Mouse (Mus musculus): ENCODE results near the gene Wdr95.
"Not testable (repeated sequence)": the region's sequence is repeated elsewhere in the genome, so short reads cannot be mapped to it uniquely, and the experiment has no call there.

Gene Wdr95

DNA sequence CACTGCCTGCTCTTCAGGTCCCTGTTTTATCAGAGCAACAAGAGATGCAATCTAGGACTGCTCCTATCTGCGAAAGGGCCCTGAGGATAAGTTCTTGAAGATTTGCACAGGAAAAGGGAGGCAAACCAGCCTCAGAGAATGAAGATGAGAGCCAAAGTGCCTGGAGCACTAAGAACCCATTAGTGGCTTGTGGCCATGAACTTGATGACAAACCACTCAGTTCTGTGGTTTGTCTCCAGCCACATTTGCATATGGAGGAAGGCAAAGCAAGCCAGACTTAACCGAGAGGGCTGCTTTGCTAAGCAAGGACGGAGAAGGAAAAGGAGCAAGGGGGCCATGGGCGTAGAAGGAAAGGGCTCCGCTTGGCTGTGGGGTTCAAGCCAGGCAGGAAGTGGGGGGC is 7.7 kb upstream of the Wdr95 start:
- DNase-seq = no peak

DNA sequence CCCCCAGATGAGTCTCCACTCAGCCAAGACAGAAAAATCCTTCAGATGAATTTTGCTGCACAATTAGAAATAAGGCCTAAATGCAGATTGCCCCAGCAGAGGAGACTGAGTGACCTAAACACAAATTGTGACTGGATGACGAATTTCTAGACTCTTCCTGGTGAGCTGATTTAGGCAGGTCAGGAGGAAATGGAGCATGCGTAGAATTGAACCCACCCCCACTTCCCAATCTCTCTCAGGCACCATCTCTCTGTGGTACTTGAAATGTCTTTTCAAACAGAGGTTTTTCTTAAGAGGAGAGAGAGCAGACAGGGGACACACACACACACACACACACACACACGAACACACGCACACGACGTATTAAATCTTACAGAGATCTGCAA is 4.6 kb upstream of the Wdr95 start:
- no peak for DNase-seq

DNA sequence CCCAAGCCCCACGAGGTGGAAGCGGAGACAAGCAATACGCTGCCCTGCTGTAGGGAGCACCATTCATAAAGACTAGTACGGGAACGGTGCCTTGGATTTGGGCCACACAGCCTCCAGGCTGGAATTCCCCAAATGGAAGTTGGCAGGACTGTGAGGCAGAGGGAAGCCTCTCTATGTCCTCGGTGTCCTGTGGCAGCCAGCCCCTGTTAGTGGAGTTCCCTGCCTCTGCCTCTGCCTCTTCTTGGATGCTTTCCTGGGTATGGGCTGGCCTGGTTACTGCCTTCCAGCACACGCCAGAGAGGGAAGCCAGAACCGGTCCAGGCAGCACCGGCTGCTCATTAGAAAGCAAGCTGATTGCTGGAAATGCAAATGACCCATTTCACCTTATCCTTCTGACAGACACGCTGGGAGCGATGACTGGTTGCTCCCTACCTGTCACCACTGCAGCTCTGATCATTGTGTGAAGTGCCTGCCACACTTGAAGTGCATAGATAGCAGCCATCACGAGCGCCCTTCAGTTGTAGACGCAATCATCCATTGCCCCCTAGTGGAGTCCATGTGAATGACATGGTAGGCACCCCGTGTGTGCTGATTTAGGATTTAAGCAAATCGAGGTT is 4.1 kb upstream of the Wdr95 start:
- peak; percentile 81 for DNase-seq

DNA sequence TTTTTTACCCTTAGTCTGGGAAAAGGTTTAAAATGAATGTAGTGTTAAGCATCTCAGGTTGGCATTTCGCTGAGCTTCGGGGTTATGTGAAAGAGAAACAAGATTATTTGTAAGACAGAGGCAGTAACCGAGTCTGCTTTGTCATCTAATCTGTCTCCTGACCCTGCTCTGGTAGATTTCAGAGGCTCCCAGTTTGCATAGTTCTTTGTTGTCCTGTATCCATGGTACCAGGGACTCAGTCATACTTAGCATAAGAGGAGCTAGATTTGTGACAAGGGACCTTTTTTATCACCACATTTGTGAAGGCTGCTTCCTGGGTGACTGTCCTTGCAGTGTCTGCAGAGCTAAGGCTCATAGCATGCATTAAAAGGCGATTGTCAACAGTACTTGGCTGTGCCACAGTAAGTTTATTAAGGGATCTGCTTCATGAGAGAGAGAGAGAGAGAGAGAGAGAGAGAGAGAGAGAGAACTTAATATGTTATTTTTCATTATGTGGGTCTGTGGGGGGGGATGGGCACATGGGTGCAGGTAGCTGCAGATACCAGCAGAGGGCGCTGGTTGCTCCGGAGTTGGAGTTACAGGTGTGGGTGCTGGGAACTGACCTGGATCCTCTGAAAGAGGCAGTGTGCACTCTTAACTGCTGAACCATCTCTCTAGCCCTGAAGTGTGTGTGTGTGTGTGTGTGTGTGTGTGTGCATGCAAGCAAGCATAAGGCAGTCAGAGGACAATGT is 3.3 kb upstream of the Wdr95 start:
- no peak for DNase-seq

DNA sequence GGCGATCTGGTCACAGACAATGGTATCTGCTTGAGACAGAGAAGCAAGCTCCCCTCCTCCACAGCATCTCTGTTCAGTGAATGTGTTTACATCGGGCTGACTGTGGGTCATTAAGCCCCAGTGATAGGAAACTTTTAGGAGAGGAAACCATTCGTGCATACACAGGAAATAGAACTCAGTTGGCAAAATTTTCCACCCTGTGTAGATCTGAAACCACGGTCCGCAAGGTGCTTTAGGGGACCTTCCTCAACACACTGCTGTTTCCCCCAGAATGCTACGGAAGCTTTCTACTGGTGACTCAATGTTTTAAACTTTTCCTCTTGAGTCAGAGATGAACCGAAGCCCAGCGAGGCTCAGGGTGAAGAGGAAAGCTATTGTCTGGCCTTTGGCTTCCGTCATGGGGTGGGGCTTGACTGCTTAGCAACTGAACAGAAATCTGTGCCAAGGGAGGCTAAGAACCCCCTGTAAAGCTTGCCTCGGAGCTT is 2.0 kb upstream of the Wdr95 start:
- DNase-seq = peak; percentile 35

DNA sequence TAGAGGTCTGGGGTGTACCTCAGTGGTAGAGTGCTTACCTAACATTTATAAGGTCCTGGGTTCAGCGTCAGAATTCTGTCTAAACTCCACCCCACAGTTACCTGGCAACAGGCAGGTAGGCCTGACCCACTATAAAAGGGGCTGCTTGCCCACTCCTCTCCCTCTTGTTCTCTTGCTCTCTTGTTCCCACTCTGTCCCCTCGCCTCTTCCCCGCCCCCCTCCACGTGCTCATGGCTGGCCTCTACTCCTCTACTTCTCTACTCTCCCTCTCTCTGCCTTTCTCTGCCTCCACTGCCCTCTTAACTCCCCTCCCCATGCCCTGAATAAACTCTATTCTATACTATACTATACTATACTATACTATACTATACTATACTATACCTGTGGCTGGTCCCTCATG is 1.2 kb upstream of the Wdr95 start:
- not testable (repeated sequence) for DNase-seq

DNA sequence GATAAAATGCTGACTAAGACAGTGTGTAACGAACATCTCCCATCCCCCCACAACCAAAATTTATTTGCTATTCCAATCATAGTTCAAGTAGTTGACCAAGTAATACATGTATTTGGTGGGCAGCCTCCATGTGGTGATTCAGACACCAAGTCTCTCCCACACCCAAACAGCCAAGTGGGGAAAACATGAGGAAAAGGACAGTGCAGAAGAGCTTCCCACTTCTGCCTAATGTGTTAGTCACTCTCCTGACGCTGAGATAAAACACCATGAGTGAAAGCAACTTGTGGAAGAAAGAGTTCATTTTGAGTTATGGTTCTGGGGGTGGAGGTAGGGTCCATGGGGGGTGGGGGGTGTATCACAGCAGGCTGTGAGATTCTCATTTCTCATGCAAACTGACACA is 5.4 kb downstream of the Wdr95 start:
- DNase-seq = no peak

DNA sequence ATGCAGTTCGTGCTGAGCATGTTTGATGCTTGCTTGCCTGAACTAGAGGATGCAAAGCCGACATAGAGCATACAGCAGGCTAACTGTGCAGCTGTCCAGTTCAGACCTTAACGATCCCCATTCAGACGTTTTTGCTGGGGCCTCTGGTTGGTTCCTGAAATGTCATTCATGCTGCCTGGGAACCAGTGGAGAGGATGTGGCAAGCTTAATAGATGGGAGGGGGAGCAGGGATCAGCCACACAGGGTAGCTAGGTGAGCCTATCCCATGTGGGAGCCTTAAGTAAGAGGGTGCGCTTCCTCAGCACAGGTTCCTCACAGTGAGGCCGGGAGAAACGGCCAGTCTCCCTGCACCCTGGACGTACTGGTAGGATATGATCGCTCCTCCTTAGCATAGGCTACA is 7.5 kb downstream of the Wdr95 start:
- DNase-seq = no peak

DNA sequence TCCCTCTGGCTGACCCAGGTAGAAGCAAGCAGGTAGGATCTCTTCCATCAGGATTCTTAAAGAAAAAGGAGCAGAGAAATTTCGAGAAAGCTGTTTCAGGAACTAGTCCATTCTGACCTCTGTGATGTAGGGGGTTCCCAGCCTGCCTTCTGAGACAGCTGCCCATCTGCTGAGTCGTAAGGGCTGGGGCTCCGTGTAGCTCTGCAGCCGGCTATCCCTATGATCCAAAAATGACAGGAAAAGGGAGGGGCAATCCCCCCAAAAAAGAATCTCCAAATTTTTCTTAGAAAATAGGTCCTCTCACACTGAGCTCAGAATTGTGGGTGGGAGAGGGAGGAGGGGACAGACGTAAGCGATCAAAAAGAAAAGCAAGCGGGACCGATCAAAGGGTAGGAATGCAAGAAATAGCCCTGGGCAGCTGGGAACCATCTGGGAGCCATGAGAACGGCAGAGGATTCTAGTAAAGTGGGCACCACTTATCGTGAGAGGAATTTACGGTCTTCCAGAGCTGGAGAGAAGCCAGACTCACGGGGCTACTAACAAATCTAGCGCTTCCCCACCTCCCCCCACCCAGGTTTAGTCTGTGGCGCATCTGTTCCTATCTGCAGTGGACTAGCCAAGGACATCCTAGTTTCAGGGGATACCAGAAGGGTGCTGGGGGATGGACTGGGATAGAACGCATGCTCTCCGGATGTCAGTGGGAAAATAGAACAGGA is 9.5 kb downstream of the Wdr95 start:
- no peak for DNase-seq

DNA sequence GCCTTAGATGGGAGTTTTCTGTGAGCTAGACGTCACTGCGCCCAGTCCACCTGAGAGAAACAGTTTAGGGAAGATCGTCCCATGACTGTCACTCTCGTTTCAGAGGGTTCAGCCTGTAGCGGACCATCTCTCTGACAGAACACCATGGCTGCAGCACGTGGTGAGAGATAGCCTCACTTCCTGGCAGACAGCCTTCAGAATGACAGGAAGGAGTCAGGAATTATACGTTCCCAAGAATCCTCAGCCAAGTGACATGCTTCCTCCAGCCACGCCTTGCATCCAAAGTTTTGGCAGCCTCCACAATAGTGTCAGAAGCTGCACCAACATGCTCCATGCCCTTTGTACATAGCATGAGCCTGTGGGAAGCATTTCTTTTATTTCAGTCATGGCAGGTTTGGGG is 10.1 kb downstream of the Wdr95 start:
- DNase-seq = no peak

DNA sequence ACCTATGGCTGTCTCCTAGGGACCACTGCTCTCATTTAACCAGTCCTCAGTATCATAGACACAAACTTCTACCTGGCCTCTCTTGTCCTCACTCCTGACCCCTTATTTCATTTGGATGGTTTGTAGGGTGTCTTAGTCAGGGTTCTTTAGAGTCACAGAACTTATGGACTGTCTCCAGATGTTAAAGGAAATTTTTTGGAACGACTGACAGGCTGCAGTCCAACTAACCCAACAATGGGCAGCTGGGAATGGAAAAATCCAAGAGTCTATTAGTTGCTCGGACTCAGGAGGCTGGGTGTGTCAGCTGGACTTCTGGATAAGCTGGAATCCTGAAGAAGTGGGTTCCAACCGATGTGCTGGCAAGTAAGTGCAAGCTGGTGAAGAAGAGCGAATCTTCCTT is 10.6 kb downstream of the Wdr95 start:
- no peak for DNase-seq

DNA sequence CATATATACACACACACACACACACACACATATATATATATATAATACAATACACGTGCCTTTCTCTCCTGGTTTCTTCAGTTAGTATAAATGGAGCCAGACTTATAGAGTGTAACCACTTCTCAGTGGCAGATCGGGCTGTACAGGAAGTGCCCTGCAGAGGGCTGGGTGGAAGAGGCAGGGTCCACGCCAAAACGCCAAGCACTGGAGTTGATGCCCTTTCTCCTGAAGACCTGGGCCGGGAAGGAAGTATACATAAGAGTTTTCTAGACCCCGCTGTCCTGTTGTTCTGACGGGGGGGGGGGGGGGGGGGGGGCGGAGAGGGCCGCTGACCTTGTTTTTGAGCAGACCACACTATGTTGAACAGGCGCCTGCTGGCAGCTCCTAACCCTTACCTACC is 22.7 kb downstream of the Wdr95 start:
- no peak for DNase-seq

DNA sequence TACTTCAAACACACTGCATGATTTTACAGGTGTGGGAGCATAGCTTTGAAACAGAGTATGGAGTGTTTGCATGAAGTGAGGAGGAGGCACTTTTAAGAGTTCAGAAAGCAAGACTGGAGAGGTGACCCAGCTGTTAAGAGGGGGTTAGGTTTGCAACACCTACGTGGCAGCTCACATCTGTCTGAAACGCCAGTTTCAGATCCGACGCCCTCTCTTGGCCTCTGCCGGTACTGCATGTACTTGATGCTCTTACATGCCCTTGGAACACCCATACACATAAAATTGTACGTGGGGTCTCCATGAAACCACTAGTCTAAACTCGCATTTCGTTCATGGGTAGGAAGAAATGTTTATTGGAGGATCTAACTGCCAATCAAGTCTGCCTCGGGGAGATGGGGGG is 24.3 kb downstream of the Wdr95 start:
- peak; percentile 11 for DNase-seq

DNA sequence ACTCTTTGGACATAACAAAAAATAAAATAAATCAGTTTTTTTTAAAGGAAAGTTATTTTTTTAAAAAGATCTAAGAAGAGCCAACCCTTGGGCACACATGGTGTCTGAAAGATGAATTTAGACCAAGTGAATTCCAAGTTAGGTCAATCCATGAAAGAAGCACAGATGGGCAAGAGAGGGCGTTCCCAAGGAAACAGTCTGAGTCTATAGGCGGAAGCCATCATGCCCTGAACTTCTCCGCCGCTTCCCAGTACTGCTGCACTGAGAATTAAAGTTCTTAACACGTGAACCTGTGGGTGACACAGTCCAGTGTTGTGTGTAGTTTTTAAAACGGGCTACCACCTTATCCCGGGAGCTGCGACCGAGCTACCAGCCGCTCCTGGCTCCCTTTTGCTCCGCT is 24.9 kb downstream of the Wdr95 start:
- no peak for DNase-seq

DNA sequence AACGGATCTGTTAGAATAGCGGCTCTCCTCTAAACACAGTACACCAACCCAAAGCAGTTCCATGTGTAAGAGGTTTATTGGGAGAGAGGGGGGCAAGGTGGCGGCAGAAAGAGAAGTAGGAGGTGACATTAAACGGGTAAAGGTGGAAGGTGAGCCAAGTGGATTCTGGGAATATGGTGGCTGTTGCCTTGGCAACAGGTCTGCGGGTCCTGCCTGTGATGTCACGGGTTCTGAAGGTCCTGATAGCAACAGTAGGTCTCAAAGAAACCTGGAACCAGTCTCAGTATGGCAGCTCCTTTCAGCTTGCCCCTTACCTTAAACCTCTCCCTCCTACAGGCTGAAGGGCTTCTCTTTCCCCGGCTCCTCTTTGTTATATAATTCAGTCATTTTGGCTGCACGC is 25.9 kb downstream of the Wdr95 start:
- DNase-seq = no peak

DNA sequence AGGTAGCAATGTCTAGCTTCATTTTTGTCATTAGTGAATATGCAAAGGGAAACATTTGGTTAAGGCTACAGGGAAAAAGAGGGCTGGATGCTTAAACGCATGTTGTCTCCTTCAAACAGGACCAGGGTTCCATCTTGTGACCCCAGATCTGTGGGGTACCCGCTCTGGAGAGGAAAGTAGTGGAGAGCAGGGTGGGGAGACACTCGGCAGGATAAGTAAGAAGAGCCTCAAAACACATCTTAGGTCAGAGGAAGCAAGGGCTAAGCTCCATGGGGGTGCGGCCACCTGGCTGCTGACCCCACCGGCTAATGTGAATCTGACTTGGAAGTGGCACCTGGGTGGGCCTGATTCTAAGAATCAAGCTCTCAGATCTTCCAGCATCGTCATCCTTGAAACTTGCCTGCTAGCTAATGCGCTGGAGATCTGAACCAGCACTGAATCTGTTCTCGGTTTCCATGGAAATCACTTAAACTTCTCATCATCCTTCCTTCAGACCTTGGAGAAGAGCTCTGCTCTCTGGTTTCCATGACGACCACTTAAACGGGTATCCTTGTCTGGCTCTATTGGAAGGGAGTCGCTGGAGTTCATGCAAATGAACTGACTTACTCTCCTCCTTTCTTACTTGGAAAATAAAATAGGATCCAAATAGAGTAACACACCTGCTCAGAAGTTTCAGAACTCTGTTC is 32.6 kb downstream of the Wdr95 start:
- DNase-seq = no peak

DNA sequence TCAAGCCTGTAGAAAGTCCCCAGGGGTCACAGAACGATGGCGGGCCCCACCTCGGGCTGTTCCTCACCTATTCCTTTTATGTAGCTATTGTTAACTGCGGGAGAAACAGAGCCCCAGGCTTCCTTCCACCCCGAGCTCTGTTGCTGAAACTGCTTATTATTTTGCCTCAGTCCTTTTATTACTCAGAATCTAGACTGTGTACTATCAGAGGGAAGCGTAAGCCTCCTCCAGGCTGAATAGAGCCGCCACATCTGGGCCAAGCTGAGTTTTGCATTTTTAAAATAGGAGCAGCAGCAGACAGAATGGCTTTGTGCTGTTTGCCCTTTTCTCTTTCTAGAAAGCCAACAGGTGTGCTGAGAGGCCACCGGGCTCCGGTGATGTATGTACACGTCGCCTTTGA is 37.5 kb downstream of the Wdr95 start:
- DNase-seq = no peak

DNA sequence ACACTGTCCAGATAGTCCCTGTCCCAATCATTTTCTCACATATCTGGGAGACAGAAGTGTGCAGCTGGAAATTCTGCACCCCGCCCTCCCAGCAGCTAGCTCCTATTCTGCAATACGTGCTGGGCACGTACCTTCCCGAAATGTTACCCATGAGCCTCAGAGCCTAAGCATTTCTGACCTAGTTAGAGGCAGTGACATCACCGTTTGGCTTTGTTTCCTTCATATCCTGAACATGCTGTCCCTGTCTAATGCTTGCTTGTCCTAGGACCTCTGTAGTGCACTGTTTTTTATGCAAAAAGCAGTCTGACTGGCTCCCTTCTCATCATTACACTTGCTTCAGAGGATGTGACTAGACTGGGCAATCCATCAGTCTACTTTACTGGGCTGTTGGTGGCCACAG is 38.5 kb downstream of the Wdr95 start:
- no peak for DNase-seq

DNA sequence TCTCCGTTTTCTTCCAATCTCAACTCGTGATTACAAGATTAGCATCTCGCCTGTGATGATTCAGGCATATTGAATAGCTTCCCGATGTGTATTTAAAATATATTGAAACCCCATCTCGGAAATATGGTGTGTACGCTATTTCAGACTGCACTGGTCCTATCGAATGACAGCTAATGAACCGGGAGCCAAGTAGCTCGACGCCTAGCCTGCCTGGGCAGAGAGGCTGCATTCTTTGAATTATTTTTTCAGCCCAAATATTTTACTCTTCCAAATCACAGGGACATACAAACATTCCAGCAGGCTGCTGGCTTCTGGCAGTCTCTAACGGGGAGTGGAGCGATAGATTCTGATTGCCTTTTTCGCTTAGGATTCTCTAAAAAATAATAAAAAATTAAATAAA is 40.5 kb downstream of the Wdr95 start:
- no peak for DNase-seq

DNA sequence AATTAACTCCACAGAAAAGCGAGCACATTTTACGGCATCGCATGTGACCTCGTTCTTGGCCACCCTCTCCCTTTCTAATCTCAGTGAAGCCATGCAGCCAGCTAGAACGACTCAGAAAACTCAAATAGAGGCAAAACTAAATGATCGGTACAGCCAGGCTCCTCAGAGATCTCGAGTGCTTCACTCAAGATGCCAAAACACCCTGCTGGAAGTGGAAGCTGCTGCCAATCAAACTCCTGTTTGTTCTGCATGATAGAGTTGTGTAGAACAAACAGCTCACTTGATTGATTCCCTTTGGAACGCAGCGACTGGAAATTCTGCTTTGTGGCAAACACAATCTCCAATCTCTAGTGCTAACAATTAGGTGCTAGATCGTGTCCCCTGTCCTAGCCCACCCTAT is 48.5 kb downstream of the Wdr95 start:
- no peak for DNase-seq

DNA sequence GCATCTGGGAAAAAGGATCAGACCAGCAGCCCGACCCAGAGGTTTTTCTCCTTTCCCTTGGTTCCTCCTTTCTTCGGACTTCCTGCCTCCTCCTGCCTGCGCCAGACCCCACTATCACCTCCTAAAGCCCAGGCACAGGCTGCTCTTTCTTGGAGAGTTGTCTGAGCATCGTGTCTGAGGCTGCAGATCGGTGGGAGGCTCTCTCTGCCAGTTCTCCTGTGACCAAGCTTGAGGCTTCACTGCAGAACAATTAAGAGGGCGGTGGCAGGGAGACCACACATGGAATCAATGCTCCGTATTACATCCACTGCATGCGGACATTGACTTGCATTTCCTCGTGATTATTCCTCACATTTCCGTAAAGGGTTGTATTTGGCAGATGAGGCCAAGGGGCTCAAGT is 49.0 kb downstream of the Wdr95 start:
- no peak for DNase-seq

DNA sequence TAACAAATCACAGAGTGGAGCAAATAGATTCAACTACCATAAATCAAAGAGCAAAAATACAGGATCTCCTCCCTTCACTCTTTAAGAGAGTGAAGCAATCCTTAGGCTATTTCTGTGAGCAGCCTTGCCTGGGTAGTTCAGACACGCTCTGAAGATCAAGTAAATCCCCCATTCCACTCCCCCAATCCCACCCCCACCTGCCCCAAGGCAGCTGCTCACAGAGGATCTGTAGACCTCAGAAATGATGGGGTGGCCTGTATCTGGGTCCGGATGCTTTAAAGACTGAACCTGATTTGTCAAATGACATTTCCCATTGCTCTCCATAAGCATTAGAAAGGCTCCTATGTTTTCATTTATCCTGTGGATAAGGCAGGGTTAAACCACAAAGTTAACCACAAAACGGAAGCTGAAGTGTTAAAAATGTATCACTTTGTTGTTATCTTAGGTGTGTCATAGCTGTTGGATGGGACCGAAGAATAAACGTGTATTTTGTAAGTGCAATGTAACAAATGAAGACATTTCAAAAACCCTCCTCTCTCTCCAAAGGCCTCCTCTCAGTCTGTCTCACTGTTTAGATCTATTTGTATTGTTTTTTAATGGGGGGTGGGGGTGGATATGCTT is 54.3 kb downstream of the Wdr95 start:
- no peak for DNase-seq

DNA sequence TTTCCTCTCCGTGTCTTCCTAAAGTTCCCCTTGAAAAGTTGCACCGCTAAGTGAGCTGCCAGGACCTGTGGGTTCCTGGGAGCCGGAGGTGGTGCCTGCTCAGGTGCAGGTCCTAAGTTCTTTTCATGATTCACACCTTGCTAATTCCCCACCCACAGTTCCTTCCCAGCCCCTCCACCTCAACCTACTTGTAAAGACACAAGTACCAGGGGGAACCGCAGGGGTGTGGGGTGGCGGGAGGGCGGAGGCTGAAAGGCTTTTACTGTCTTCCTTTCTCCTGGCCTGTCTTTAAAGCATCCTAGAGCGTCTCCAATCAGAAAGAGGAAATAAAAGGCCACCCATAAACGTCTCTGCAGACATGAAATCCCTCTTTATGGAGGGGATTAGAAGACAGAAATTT is 55.0 kb downstream of the Wdr95 start:
- no peak for DNase-seq
